Mouse (Mus musculus): ENCODE measurements around the gene Gm42791.

DNA sequence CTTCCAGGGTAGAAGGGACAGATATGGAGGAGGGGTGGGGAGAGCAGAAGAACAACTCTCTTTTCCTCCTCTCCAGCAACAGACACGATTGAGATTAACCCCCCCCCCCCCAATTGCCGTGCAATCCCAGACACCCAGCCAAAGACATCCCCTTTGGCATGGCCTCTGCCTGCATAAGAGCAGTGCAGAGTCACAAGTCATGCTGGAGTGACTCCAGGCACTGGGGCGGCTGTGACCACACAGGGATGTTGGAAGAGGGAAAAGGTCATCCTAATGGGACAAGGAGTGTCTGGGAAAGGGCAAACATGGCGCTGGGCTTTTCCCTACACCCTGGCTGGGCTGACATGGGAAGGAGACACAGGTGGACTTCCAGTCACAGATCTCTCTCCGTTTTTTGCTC is 41.8 kb downstream of the Gm42791 start:
- no peak for TF ChIP-seq CTCF (conservative IDR thresholded peaks at IDR 0.05; ENCODE audit: low read length)
- no peak for TF ChIP-seq NANOG (IDR thresholded peaks at IDR 0.05; ENCODE audit: borderline replicate concordance, low read length)

All from E14TG2a.4 (cell line).